Mouse (Mus musculus): ENCODE measurements at regions not wholly inside any gene's neighbourhood (a gene's known extent, or its start where the extent isn't known, plus 50 kb on each side); places are given as distances from the start of the nearest gene placed in this dataset.

GRCm38 (mm10) chr15:72381744-72382143, 1452.6 kb upstream of the Gm6569 start:
- no peaks in the 10 kb centered on the region for H3K9me3 ChIP-seq
- H3K27ac ChIP-seq, result no peak overlapping the region
- H3K4me3 ChIP-seq, result no peak overlapping the region
- H3K36me3 ChIP-seq, result no peaks in the 10 kb centered on the region
- H3K4me1 ChIP-seq, result no peaks in the 10 kb centered on the region
- no peak for DNase-seq (ENCODE audit: low spot score)
- H3K27me3 ChIP-seq (ENCODE audit: insufficient read depth, poor library complexity, severe bottlenecking), result no peaks in the 10 kb centered on the region
- 80% methylated on average over 5 of the region's 5 CpGs for WGBS

- no peaks in the 10 kb centered on the region for H3K36me3 ChIP-seq
These were observed 1451.8 kb upstream of the Gm6569 start for GRCm38 (mm10) chr15:72382521-72382920.

GRCm38 (mm10) chr15:72383062-72383461, 1451.3 kb upstream of the Gm6569 start:
- H3K9me3 ChIP-seq, result no peaks in the 10 kb centered on the region
- WGBS, result 68% methylated on average over 3 of the region's 3 CpGs

More at GRCm38 (mm10) chr15:72382521-72382920, 1451.8 kb upstream of the Gm6569 start:
- Histone ChIP-seq H3K4me3 (no peak overlapping the region), H3K9me3 (no peaks in the 10 kb centered on the region), H3K27ac (no peak overlapping the region), H3K4me1 (no peaks in the 10 kb centered on the region), H3K27me3 (ENCODE audit: insufficient read depth, poor library complexity, severe bottlenecking) (no peaks in the 10 kb centered on the region)
- WGBS, result 80% methylated on average over 6 of the region's 6 CpGs
- no peak for DNase-seq (ENCODE audit: low spot score)

GRCm38 (mm10) chr15:72383470-72383869, 1450.9 kb upstream of the Gm6569 start:
- no peaks in the 10 kb centered on the region for H3K9me3 ChIP-seq
- no peaks in the 10 kb centered on the region for H3K4me1 ChIP-seq
- no peak overlapping the region for H3K27ac ChIP-seq
- no peaks in the 10 kb centered on the region for H3K27me3 ChIP-seq (ENCODE audit: insufficient read depth, poor library complexity, severe bottlenecking)
- DNase-seq (ENCODE audit: low spot score), result no peak
- H3K36me3 ChIP-seq, result no peaks in the 10 kb centered on the region
- no peak overlapping the region for H3K4me3 ChIP-seq
- WGBS, result 78% methylated on average over 1 of the region's 1 CpGs

More at GRCm38 (mm10) chr15:72383062-72383461, 1451.3 kb upstream of the Gm6569 start:
- Histone ChIP-seq H3K27me3 (ENCODE audit: insufficient read depth, poor library complexity, severe bottlenecking) (no peaks in the 10 kb centered on the region), H3K4me3 (no peak overlapping the region), H3K4me1 (no peaks in the 10 kb centered on the region), H3K27ac (no peak overlapping the region), H3K36me3 (no peaks in the 10 kb centered on the region)
- no peak for DNase-seq (ENCODE audit: low spot score)

- DNase-seq (ENCODE audit: low spot score), result no peak
- H3K27ac ChIP-seq, result no peak overlapping the region
- no peaks in the 10 kb centered on the region for H3K9me3 ChIP-seq
- WGBS, result 83% methylated on average over 2 of the region's 2 CpGs
- H3K4me3 ChIP-seq, result no peak overlapping the region
- H3K36me3 ChIP-seq, result no peaks in the 10 kb centered on the region
- H3K27me3 ChIP-seq (ENCODE audit: insufficient read depth, poor library complexity, severe bottlenecking), result no peaks in the 10 kb centered on the region
- no peaks in the 10 kb centered on the region for H3K4me1 ChIP-seq
These were observed 1441.1 kb upstream of the Gm6569 start for GRCm38 (mm10) chr15:72393226-72393625.

GRCm38 (mm10) chr15:72411956-72412355, 1422.4 kb upstream of the Gm6569 start:
- no peak for DNase-seq (ENCODE audit: low spot score)
- Histone ChIP-seq H3K4me3 (no peak overlapping the region), H3K9me3 (no peaks in the 10 kb centered on the region), H3K4me1 (no peaks in the 10 kb centered on the region), H3K36me3 (no peaks in the 10 kb centered on the region), H3K27ac (no peak overlapping the region), H3K27me3 (ENCODE audit: insufficient read depth, poor library complexity, severe bottlenecking) (no peaks in the 10 kb centered on the region)
- 73% methylated on average over 6 of the region's 6 CpGs for WGBS
